Mouse (Mus musculus): Measurements from ENCODE around the gene Drd5.

Gene Drd5

GRCm38 (mm10) chr5:38318966-38319786 is at the start of gene Drd5:
Gene Drd5 (plus strand): TSS chr5:38319367.
- no peak for DNase-seq (ENCODE audit: low spot score)

DNA sequence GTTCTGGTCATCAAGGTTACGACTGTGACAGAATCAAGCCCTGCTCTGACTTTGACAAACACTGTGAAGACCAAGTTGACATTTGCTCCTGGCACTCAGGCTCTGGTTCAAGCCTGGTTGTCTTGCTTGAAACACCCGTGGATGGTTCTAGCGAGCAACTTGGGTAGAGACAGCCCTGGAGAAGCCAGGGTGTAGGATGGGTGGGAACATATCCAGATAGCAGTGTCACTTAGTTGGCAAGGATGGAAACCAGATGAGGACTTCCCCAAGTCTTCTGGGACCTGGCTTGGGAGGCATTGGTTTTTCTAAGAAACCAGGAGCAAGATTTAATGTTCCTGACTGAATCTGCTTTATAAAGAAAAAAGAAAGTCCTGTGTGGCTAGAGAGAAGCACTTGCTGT is 48.2 kb upstream of the Drd5 start:
- peak; percentile 66 for DNase-seq (ENCODE audit: low spot score)

DNA sequence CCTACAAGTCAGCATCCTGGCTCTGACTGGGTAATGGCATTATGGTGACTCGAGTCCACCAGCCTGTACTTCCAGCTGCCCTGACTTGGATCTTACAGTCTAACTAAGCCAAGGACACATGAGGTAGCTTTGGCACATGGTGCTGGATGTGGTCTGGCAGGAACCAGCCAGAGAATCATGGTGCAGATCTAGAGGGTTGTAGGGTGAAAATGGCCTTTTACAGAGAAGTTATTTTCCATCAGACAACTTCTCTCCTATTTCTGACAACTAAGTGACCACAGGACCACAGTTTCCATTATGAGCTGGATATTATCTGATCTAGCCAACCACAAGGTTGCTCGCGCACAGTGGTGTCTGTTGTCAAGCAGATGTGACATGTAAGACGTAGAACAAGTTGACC is 45.3 kb upstream of the Drd5 start:
- DNase-seq (ENCODE audit: low spot score), result no peak

- no peak for DNase-seq (ENCODE audit: low spot score)
Observed at GRCm38 (mm10) chr5:38275771-38276170, 43.4 kb upstream of the Drd5 start, which contains the start of gene Otop1. Gene Otop1 (plus strand): TSS chr5:38275972.

DNA sequence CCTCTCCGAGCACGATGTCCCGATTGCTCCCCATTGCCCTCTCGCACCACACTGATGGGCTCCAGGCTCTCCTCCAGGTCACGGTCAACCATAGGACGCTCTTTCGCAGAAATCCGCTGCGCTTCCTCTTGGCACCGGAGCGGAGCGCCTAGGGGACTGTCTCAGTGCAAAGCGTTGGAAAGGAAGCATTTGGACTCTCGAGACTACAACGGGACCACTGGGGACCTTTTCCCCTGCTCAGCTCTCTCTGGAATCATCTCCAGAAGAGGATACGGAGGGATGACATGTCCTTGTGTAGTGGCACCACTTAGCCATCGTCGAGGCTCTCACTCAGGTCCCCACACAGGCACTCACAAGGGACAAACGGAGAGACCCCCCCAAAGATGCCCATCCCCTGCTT is 42.7 kb upstream of the Drd5 start:
- no peak for DNase-seq (ENCODE audit: low spot score)

DNA sequence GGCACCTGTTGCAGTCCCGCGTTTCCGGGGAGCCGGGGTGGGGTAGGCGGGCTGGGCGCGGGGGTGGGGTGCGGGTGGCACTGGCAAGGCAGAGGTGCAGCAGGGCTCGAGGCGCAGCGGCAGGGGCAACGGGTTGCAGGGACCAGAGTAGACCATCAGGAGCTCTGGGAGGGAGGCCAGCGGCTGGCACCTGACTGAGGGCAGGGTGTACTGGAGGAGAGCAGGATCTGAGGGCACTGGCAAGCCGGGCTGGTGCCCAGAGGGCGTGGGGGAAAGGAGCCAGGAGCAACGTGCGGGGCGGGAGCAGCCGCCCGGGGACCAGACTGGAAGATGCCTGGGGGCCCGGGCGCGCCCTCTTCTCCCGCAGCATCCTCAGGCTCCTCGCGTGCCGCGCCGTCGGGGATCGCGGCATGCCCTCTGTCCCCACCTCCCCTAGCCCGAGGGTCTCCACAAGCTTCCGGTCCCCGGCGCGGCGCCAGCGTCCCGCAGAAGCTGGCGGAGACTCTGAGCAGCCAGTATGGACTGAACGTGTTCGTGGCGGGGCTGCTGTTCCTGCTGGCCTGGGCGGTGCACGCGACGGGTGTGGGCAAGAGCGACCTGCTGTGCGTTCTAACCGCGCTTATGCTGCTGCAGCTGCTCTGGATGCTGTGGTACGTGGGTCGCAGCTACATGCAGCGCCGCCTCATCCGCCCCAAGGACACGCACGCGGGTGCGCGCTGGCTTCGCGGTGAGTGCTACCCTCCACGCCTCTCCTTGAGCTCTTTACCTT is 41.9 kb upstream of the Drd5 start:
- DNase-seq (ENCODE audit: low spot score), result no peak

DNA sequence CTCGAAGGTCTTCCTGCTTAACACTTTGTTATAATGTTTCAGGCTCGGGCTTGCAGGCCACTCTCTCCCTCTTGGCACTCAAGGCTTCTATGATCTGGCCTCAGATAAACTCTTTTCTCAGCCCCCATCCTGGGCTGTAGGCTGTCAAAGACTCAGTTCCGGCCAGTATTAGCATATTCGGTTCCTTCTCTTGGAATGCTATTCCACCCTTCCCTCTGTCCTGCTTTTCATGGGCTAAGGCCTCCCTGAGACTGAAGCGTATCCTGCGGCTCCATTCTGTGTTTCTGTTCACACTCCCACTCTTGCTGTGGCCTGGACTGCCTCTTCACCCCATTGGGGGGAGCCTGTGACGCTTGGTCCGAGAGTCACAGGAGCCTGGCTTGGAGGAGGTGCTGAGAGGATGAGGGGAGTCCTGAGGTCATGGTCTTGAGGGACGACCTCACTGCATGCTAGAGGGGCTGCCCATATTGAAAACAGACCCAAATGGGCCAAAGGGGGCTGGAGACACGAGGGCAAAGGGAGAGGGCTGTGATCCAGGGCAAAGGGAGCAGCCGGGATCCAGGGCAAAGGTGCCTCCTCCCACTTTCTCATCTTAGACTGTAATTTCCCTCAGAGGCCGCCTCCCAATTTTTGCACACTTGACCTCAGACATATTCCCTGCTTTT is 41.1 kb upstream of the Drd5 start:
- DNase-seq (ENCODE audit: low spot score), result peak; percentile 25

DNA sequence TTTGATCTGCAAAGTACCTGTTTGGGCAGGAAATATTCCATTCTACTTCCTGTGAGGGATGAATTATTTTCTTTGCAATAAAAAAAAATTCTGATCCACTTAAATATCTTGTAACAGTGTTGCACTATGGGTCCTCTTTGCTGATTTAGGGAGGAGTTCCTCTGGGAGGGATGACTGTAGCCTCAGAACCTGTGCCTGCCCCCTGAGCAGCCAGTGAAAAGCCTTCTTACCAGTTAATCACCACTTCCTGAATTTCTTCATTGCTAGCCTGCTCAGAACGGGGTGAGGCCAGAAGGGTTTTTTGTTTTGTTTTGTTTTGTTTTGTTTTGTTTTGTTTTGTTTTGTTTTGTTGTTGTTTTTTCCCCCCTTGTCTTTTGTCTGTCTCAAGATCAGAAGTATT is 39.1 kb upstream of the Drd5 start:
- DNase-seq (ENCODE audit: low spot score), result no peak

DNA sequence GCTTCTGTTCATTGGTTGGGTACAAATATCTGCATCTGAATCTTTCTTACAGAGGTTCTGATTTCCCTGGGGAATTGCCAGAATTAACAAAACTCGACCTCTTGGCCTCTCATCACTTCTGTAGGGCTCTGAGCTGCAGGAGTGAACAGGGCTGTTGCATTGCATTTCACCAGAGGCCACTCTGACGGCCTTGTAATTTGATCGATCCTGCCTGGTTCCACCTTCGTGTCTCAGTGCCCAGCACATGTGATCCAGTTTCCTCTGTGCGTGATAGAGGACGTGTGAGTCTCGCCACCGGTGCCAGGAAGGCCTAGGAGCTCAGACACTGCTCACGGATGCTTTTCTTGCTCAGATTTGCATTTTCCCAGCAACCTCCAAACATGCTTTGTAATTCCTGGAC is 33.4 kb upstream of the Drd5 start:
- DNase-seq (ENCODE audit: low spot score), result no peak

DNA sequence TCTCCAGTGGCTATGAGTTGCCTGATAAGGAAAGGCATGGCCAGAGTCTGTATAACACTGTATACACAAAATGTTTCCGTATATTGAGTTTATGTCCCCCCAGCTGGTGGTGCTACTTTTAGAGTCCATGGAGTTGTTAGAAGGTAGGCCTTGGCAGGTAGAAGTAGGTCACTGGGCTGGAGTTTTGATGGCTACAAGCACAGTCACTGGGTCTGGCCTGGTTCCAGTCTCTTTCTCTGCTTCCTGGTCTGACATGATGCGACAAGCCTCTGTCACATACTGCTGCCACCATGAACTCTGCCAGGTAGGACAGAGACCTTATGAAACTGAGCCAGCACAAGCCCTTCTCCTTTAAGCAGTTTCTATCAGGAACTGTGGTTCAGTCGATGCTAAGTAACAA is 30.7 kb upstream of the Drd5 start:
- no peak for DNase-seq (ENCODE audit: low spot score)

DNA sequence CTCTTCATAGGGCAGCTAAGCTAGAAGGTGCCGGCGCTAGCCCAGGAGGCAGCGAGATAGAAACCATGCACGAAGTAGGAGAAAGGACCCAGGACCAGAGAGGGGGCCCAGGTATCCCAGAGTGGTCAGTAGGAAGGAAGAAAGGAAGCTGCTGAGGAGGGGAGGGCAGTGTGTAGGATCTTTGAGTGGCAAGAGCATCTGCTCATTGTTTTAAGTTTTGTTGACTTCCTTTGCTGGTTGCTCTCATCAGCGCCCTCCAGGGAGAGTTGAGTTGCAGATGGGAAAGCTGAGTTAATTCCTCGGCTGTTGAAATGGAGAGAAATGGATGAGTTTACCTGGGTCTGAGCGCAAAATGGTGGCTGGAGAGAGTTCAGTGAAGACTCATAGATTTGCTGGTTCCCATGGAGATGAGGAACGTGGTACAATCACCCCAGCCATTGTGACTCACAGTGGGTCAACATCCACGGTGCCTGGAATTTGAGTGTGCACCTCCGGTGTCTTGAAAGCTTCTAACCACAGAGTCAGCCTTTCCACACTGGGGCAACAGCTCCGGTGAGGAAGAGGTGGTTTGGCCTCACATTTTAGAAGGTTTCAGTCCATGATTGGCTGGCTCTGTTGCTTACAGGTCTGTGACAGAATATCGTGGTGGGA is 17.3 kb upstream of the Drd5 start:
- no peak for DNase-seq (ENCODE audit: low spot score)

DNA sequence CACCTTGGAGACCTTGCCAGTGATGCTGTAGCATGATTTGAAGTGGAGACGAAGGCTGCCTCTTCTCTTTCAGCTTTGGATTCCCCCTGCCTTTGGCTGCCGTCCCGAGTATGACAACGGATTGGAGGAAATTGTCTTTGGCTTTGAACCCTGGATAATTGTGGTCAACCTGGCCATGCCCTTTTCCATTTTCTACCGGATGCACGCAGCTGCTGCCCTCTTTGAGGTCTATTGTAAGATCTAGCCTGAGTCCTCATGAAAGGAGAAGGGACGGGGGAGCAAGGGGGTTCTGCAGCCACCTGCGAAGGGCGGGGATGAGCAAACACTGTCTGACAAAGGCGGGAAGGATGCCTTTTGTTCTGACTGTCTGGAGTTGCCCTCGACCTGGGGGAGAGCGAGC is 16.5 kb upstream of the Drd5 start:
- no peak for DNase-seq (ENCODE audit: low spot score)

GRCm38 (mm10) chr5:38305241-38305640 is 13.9 kb upstream of the Drd5 start:
- DNase-seq (ENCODE audit: low spot score), result no peak

DNA sequence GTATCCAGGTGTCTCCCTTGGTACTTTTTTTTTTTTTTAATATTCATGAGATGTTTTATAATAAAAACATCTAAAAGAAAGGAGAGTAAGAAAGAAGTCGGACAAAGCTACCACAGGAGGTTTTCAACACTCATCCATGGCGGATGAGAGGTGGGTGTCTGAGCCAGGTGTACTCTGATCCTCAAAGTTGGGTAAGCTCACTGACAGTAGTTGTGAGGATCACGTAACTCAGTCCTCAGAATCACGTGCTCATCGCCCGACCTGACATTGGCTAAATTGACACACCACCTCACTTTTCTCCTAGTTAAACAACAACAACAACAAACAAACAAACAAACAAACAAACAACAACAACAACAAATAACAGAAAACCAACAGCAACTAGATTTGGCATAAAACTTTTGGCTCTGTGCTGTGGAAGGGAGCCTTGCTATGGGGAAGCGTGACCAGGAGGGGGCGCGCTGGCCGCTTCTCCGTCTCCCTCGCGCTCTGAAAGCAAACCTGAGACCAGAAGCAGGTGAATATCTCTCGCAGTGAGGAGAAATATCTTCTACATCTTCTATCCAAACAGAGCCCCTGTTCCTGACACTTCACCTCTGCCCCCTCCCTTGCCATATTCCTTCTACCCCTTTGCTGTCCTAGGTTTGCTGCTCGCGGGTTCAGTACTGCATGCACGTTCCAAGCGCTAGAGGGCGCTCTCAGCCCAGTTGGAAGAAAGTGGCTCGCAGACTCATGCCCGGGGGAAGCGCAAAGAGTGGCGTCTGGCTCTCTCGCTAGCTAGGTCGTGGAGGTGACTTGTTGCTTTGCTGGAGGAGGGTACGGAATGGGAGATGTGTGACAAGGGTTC is 11.7 kb upstream of the Drd5 start:
- DNase-seq (ENCODE audit: low spot score), result peak; percentile 96

GRCm38 (mm10) chr5:38308873-38309272 is 10.3 kb upstream of the Drd5 start:
- peak; percentile 79 for DNase-seq (ENCODE audit: low spot score)

- no peak for DNase-seq (ENCODE audit: low spot score)
Observed at GRCm38 (mm10) chr5:38309795-38310194, 9.4 kb upstream of the Drd5 start.

GRCm38 (mm10) chr5:38333381-38333780 is 14.2 kb downstream of the Drd5 start:
- DNase-seq (ENCODE audit: low spot score), result no peak

- no peak for DNase-seq (ENCODE audit: low spot score)
Observed at GRCm38 (mm10) chr5:38334582-38334981, 15.4 kb downstream of the Drd5 start.

DNA sequence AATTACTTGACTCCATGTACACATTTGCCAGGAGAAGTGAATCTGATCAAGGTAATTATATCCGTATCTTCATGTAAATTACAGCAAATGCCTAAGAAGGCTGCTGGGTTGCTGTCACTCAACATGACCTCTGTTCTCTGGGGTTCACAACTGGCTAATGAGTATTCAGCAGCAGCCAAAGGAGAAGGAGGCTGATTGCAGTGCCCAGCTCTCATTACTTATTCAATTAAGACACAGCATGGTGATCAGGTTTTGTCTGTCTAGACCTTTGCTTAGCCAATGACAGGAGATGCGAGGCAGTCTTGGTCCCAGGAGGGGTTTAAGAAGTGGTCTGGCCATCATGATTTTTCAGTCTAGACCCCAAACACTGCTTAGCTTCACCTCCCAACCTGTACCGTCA is 23.9 kb downstream of the Drd5 start:
- no peak for DNase-seq (ENCODE audit: low spot score)

- peak; percentile 54 for DNase-seq (ENCODE audit: low spot score)
Observed at GRCm38 (mm10) chr5:38346646-38347432, 27.7 kb downstream of the Drd5 start.
